Mouse (Mus musculus) skeletal muscle tissue, adult 2 months (tissue): ENCODE results near the gene Trpc3.
"Not testable (repeated sequence)": the region's sequence is repeated elsewhere in the genome, so short reads cannot be mapped to it uniquely, and the experiment has no call there.

Experiments
- DNase-seq: peaks from one replicate; pipeline ENCODE4 v3.0.0-alpha.2; 2012; ENCODE audit warnings: low read depth, low spot score

Trpc3 gene

GRCm38 (mm10) chr3:36605894-36606783 lies 83.8 kb downstream of the Trpc3 start:
- DNase-seq = no peak

GRCm38 (mm10) chr3:36599773-36600172 lies 90.2 kb downstream of the Trpc3 start:
- DNase-seq = not testable (repeated sequence)

GRCm38 (mm10) chr3:36598811-36599210 lies 91.2 kb downstream of the Trpc3 start:
- no peak for DNase-seq

- peak; percentile 98 for DNase-seq
Measured at GRCm38 (mm10) chr3:36571827-36572378, 118.1 kb downstream of the Trpc3 start, which contains the start of gene Ccna2. Ccna2 (minus strand) TSS chr3:36572150.

- no peak for DNase-seq
Measured at GRCm38 (mm10) chr3:36571361-36571826, 118.6 kb downstream of the Trpc3 start.
